Mouse (Mus musculus) mesoderm, embryonic 11.5 days (tissue): ENCODE data around the gene Aspa.
A peak's percentile ranks its signal among the peaks of the same experiment; 100 is the strongest.
"Not testable (repeated sequence)": the region's sequence is repeated elsewhere in the genome, so short reads cannot be mapped to it uniquely, and the experiment has no call there.

Experiments used
- DNase-seq: peaks from one replicate; pipeline ENCODE4 v3.0.0-alpha.2; 2012; ENCODE audit warnings: low read depth, low spot score

The Aspa gene

DNA sequence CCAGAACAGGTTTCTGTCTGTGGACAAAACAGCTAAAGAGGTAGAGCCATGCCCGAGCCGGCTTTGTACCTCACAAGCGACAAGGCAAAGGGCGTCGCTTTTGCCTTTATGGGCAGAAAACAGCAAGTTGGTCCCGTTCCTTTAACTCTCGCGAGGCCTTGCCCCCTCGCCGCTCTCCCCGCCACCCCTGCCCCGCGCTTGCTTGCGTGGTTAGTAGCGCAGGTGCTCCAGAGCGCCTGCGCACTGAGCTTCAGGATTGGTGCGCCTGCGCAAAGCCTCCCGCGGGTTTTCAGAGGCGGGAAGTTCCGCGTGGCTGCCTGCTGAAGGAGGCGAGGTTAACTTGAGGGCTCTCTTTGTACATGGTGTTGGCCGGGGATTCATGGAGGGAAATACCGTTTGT is at the start of gene Aspa, which contains the start of the genes Gm49340 and Spata22:
Aspa (minus strand) TSS at position 155 of the 400 bp plus-strand sequence.
Gm49340 (plus strand) TSS at position 300 of the 400 bp plus-strand sequence.
Spata22 (plus strand) TSS at position 300 of the 400 bp plus-strand sequence.
- no peak for DNase-seq

DNA sequence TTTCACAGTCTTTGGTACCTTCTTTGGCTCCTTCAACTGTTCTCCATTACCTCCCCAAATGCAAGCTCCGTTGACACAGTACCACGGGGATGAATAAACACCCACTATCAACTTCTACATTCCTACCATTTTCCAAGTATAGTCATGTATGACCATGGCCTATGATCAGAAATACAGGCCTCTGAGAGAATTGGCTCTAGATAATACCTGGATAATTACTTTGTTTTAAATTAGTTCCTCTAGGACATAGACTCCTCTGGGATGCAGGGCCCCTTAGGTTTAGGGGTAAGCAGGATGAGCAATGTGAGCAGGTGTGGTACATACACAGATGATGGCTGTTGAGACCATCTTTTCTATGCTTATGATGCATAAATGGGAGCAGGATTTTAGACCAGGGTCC is 41.5 kb upstream of the Aspa start, which contains the start of gene Olfr376:
Olfr376 (plus strand) TSS at position 301 of the 400 bp plus-strand sequence.
- DNase-seq, result no peak

DNA sequence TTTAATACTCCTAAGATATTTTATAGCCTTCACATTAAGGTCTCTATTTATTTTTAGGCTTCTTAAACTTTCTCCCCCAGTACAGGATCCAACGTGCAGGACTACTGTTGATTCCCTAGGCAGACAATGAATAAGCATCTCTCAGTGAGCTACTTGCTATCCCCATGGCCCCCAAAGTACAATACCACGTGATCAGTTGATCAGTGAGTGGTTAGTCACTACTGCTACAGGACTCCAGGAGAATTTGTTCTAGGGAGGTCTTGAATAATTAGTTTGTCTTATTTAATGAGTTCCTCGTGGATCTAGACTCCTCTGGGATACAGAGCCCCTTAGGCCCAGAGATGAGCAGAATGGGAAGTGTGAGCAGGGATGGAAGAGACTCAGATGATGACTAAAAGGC is 21.1 kb upstream of the Aspa start, which contains the start of gene Olfr20:
Olfr20 (plus strand) TSS at position 301 of the 400 bp plus-strand sequence.
- DNase-seq, result no peak

DNA sequence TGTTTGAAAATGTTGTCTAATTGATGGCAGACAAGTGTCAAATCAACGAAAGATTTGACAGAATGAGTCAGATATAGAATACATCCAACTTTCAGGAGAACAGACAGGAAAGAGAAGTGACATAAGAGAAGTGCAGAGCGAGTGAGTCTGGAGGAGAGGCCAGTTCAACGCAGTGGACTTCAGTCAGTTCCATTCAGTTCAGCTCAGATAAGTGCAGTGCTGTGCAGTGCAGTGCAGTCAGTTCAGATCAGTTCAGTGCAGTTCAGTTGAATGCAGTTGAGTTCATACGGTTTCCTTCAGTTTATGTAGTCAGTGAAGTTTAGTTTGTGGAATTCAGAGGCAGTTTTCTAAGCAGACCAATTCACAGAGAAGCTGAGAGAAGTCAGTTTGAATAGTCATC is 7.5 kb upstream of the Aspa start:
- no peak for DNase-seq

DNA sequence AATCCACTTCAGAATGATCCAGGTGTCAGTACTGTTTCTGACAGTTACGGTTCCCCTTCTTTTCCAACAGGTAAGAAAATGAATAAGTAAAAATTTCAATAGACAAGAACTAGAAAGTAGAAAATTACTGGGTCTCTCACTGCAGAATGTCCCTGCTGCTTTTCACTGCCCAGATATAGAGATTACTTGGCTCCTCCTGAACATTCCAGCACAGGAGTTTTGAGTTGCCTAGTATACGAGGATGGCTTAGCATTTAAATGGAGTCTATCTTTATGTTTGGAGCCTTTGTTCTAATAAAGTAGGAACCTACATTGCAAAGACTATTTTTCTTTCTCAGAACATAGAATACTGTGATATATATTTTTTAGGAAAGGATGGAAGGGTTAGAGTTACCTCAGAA is 4.0 kb upstream of the Aspa start:
- no peak for DNase-seq

DNA sequence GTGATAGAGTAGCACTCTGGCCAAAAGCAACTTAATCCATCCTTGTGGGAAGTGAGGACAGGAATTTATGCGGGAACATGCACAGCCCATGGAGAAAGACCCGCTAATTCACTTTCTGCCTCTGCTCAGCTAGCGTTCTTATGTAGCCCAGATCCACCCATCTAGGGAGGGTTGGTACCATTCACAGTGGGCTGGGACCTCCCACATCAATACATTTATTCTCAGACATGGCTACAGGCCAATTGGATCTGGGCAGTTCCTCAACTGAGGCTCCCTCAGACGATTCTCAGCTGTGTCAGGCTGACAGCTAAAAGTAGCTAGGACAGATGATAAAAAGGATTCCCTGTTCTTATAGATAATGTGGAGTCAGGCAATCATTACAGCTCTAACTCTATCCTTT is 2.0 kb downstream of the Aspa start:
- no peak for DNase-seq

DNA sequence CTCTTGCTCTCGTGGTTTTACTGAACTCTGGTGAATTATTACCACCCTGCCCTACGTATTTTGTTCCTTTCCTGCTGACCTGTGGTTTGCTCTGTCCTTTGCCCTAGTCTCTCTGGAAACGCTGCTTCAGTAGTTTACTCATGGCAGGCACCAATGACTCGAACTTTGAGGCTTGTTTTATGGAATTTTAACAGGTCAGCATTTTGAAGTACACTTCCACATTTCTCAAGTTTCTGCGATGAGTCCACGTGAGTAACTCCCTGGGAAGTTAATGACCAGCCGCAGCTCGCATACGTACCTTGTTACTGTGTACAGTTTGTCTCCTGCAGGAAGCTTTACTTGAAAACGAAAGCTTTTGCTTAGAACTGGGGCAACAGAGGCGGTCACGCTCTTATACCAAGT is 2.9 kb downstream of the Aspa start:
- DNase-seq, result no peak

DNA sequence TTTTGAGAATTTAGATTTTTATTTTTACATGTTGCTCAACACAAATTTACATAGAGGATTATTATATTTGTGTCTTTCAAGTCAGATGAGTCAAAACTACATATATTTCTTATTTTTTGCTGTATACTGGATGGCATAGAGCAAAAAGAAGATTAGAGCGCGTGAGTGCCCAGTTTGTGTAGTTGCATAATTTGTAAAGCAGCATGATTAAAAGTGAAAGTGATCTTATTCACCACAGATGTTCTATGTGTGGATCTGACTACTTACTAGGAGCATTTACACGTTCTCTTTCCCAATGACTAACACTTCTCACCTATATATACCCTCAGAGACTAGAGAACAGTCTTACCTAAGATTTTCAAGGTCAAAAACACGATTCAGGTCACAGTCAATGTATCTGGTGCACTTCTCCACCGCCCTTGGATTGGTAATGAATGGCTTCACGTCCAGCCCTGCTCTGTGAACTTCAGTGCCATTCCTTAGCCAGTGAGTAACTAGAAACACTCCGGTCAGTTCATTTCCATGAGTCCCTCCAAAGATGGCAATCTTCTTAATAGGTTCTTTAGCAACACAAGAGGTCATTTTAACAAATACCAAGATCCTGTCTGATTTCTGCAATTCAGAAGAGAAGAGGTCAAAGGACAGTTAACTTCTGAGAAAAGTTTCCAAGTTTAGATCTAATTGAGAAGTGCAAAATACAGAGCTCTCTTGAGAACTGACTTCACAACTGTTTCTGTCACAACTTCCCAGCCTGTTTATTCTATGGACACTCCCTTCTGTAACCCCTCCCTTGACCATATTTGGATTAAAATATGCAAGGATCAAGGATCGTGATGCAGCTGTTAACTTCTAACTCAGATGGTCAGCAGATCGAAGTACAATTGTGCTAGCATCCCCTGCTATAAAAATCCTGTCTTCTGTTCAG is 5.2 kb downstream of the Aspa start:
- DNase-seq, result no peak

DNA sequence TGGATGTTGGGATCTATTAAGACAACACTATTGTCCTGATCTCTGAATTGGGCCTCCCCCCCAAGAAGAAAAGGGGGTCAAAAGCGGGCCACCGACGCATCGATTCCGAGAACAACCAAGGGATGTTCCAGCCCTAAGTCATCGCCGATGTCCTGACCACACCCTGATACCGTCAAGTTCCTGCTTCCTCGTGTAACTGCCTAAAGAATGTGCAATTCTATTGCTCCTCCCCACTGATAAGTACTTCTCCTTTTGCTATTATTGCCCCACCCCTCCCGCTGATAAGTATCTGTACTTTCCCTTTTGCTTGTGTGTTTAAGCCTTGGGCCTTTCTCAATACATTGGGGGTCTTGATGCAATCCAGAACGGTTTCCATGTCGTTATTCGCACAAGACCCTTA is 8.3 kb downstream of the Aspa start:
- DNase-seq, result not testable (repeated sequence)

DNA sequence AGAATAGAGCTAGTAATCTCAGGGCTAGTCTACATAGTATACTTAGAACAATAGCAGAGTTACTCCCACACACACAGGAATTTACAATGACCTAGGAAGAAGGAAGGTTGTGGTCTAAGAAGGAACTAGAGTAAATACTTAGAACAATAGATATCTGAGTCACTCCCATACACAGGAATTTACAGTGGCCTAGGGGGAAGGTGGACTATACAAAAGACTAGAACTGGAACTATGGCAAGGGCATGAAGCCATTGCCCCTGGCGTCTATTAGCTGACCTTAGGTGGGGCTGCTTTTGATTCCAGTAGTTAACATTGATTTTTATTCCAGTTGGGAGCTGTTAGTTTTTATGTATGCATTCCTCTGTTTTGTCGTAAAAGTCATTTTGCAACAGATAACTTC is 10.8 kb downstream of the Aspa start:
- not testable (repeated sequence) for DNase-seq

DNA sequence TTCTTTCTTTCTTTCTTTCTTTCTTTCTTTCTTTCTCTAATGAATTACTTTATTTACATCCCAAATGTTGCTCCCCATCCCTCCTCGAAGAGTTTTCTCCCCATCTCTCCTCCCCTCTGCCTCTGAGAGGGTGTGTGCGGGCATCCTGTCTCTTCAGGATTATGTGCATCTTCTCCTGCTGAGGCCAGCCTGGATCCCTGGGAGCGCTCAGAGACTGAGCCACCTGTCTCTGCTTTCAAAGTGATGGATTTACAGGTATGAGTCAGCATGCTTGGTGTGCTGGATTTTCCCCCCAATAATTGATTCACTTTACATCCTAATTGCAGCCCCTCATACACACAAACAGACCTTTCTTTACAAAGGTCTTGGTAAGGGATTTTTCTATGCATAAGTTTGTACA is 13.4 kb downstream of the Aspa start:
- no peak for DNase-seq

DNA sequence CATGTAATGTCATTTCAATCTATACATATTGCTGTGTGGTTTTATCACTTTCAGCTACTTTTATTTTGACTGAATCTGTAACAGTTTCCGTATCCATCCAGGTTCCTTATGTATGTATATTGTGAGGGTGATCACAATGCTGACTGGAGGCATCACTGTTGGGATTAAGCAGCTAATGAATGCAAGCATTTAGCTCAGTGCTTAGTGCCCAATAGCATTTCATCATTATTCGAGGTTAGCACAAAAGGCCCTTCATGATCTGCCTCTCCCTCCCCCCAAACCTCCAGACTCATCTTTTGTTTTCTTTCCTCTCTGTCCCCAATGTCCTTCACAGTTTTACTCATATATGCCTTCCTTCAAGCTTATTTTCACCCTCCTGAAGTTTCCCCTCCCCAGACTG is 26.3 kb downstream of the Aspa start:
- no peak for DNase-seq

DNA sequence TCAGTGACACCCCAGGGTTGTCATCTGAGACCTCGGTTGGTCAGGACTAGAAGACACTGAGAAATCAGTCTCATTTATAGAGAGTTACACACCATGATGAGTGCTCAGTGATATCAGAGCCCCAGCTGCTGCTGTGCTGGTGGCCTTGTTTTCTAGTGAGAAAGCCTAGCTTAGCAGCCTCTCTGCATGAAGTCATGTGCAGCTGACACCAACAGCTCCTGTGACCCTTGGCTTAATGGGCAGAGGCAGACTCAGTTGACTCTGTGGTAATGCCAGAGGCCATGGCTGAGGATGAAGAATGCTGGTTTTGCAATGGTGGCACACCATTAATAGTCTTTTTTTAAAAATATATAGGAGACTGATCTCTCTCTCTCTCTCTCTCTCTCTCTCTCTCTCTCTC is 39.8 kb downstream of the Aspa start:
- no peak for DNase-seq

DNA sequence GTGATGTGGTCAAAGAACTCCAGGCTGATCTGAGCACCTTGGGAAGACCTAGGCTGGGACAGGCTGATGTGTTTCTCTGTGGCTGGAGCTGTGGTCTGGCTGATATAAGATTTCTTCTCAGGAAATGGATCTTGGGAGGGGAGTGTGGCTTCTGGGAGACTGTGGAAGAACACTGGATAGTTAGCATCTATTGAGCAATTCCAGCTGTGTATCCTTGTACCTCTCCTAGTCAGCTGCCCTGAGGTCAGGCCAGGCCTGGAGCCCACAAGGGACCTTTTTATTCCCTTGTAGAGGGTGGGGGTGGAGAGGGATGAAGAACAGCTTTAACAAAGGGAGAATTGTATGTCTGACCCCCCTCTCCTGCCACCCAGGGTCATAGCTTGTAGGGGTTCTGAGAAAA is 45.0 kb downstream of the Aspa start:
- DNase-seq, result peak; percentile 17

DNA sequence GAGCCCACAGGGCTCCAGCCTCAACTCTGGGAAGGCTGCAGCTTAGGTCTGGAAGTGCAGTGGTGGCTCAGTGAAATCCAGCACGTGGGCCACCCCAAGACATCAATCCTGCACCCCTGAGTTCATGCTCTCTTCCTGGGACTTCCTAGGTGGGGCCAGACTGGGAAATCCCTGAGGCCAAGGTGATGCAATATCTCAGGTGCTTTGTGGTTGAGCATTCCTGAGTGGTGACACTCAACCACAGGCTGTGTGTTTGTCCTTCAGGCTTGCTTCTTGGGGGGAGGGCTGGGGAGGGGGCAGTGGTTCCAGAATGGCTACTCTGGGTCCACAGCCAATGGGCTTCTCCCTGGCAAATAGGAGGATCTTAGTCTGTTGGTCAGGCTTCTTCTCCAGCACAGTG is 45.5 kb downstream of the Aspa start:
- no peak for DNase-seq

DNA sequence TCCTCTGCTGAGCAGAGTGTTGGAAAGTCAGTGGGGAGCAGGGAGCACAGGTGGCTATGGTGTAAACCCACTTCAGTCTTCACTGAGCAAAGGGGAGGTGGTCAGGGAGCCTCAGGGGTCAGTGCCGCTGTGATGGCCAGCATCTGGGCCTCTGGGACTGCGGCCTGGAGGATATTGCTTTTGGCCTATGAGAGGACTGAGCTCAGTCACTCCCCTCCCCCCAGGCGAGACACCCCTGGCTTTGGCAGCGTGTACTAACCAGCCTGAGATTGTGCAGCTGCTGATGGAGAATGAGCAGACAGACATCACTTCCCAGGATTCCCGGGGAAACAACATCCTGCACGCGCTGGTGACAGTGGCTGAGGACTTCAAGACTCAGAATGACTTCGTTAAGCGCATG is 46.0 kb downstream of the Aspa start:
- no peak for DNase-seq

DNA sequence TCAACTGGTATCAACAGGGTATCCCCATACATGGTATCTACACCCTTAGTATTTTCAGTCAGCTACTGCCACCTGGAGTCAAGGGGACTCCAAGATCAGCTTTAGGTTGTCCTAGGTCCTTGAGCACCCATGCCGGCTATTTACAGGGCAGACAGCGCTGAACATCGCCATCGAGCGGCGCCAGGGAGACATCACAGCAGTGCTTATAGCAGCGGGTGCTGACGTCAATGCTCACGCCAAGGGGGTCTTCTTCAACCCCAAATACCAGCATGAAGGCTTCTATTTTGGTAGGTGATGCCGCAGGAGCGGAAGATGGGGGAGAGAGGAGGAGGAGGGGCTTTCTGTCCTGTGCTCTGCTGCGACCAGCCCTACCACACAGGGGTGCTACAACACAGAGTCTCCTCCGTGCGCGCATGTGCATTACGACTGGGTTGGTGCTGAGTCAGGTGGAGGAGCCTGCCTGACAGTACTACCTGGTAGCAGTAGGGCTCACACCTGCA is 47.8 kb downstream of the Aspa start:
- peak; percentile 59 for DNase-seq

DNA sequence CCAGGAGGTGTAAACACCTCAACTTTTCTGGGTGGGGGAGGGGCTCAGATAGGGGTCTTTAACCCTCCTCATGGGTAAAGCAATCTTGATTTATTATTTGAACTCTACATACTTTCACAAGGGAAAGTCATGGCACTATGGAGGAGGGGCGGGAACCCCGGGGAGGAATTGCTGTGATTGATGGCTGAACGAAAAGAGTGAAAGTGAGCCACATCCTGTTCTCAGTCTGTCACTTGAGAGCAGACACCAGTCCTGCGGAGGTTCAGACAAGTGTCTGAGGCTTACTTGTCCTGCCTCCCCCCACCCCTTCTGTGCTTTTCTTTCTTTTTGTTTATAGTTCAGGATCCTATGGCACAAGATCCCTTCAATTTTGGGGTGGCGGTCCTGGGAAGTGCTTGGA is 48.7 kb downstream of the Aspa start:
- DNase-seq, result peak; percentile 23

DNA sequence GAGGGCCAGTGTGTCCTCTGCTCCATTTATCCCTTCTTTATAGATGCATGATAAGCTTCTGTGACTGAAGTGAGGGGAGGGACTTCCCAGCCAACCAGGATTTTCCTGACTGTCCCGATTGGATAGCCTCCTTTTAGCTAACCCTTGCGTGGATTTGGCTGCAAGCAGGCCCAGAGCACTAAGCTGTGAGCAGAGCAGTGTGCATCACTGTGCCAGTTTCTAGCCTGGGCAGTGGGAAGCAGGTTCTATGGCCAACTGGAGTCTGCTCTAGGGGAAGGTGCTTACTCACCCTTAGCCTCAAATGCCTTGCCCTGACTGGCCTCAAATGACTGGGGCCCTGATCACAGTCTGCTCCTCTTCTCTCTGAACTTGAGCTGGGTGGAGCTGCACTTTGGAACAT is 54.6 kb downstream of the Aspa start:
- DNase-seq, result no peak

DNA sequence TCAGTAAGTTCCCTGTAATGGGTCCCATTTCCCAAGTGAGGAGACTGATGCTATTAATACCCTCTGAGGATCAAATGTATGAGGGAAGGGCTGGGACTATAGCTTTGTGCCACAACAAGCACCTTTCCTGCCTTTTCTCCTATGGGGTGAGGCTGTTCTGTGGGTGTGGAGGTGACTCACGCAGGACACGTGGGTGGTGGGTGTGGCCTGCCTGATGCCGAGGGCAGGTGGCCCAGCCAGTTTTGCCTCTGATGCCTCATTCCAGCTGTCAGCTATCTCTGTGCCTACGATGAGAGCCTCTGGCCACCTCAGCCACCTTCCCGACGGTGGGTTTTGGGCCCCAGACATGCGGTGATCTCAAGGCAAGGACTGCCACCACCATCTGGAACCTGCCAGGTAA is 62.1 kb downstream of the Aspa start, which contains the start of gene Trpv3:
Trpv3 (plus strand) TSS at position 122 of the 400 bp plus-strand sequence.
- no peak for DNase-seq

DNA sequence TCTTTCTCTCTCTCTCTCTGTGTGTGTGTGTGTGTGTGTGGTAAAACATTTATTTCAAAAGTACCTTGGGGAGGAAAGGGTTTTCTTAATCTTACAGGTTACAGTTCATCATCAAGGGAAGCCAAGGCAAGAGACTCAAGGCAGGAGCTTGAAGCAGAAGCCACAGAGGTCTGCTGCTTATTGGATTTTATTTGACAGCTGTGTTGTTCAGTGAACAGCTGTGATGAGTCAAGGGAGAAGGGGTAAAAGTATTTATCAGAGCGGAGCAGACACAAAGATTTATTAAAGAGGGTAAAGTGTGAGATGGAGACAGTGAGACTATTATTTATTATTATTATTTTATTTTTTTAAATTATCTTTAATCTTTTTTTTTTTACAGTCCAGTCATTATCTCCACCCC is 68.0 kb downstream of the Aspa start:
- no peak for DNase-seq

DNA sequence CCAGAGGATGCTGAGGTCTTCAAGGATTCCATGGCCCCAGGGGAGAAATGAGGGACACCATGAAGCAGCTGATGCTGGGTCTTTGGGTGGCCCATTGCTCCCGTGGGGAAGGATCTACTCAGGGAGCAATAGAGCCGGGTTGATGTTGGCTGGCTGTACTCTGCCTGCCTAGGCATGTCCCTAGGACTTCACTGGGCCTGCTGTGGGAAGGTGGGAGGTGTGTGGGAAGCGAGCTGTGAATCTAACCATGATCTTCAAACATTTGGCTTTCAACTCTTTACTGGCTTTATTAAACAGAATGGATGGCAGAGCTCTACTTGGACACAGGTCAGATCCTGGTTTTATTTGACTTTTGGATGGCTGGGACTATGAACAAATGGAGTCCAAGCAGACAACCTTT is 68.9 kb downstream of the Aspa start:
- DNase-seq, result no peak

DNA sequence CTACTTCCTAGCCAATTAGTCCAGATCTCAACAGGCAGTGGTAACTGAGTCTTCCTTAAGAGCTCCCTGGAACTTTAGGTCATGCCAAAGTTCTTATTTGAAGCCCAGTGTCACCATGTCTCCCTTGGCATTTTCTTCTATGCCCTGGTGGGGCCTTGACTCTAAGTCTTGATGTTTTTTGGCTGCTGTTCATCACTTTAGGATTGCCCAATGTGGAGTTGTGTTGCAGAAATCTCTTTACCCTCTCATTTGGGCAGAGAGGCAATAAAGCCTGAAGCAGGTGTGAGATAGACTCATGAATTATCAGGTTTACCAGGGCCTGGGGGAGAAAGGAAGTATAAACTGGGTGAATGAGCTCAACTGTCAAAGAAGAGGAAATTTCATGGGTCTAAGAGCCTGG is 70.7 kb downstream of the Aspa start:
- DNase-seq, result no peak
